Mouse (Mus musculus) liver, embryonic 12.5 days (tissue): ENCODE measurements around the gene Clmn. TPM values are rescaled to one million over a fixed set of nuclear protein-coding genes. Genes with fewer than 3 reads are reported as not detected.

Experiments
- ATAC-seq: fragments of 200-750 bp; cut with Nextera tagmentation; 2 replicates; pipeline ENCODE4 v1.8.0; 2017; ENCODE audit warnings: moderate number of reproducible peaks, mild to moderate bottlenecking, moderate library complexity
- H3K27ac ChIP-seq: fragments of 300-500 bp; sonication (generic); 2 replicates; pipeline ENCODE4 v1.5.1; 2016; ENCODE audit warnings: mild to moderate bottlenecking
- H3K27me3 ChIP-seq: fragments of 300-500 bp; sonication (generic); replicated peaks from 2 replicates; pipeline ENCODE4 v1.6.1; 2016; ENCODE audit warnings: mild to moderate bottlenecking, moderate library complexity
- H3K36me3 ChIP-seq: fragments of 300-500 bp; sonication (generic); 2 replicates; pipeline ENCODE4 v1.6.1; 2016; ENCODE audit warnings: mild to moderate bottlenecking, moderate library complexity
- H3K4me1 ChIP-seq: fragments of 300-500 bp; sonication (generic); 2 replicates; pipeline ENCODE4 v1.6.1; 2016
- H3K4me2 ChIP-seq: fragments of 300-500 bp; sonication (generic); 2 replicates; pipeline ENCODE4 v1.6.1; 2016; ENCODE audit warnings: mild to moderate bottlenecking, moderate library complexity
- H3K4me3 ChIP-seq: fragments of 300-500 bp; sonication (generic); 2 replicates; pipeline ENCODE4 v1.5.1; 2016; ENCODE audit warnings: mild to moderate bottlenecking, moderate library complexity
- H3K9ac ChIP-seq: fragments of 300-500 bp; sonication (generic); 2 replicates; pipeline ENCODE4 v1.6.1; 2016; ENCODE audit warnings: mild to moderate bottlenecking, moderate library complexity
- H3K9me3 ChIP-seq: fragments of 300-500 bp; sonication (generic); replicated peaks from 2 replicates; pipeline ENCODE4 v1.6.1; 2016; ENCODE audit warnings: mild to moderate bottlenecking, moderate library complexity
- WGBS: fragments of 180-500 bp; shearing (Covaris S2); methylation state at CpG from one replicate; pipeline ENCODE4 v1.1.7; 2016; ENCODE audit not compliant: insufficient replicate concordance; 5-methylcytosine and 5-hydroxymethylcytosine counted together
- polyA plus RNA-seq: library from polyadenylated mRNA; unstranded; fragments of >200 nt; fragmentation: Nextera tagmentation; extraction: Ambion mirVana; gene quantifications from 2 replicates; pipeline ENCODE4 v1.2.1, GENCODE M21; 2016

Clmn gene
- polyA plus RNA-seq, 1 experiment from 2014 or later, result 0.37 TPM

GRCm38 (mm10) chr12:104808421-104809067, 56.3 kb downstream of the Clmn start:
- peaks cover 8% of the 10 kb centered on the region for H3K27me3 ChIP-seq
- H3K4me2 ChIP-seq, result no peak overlapping the region
- H3K4me3 ChIP-seq, result no peak overlapping the region
- H3K4me1 ChIP-seq, result no peaks in the 10 kb centered on the region
- no peak for ATAC-seq
- H3K9me3 ChIP-seq, result no peaks in the 10 kb centered on the region
- no peak overlapping the region for H3K27ac ChIP-seq
- WGBS, result 68% methylated on average over 17 of the region's 17 CpGs
- H3K36me3 ChIP-seq, result no peaks in the 10 kb centered on the region
- no peak overlapping the region for H3K9ac ChIP-seq

DNA sequence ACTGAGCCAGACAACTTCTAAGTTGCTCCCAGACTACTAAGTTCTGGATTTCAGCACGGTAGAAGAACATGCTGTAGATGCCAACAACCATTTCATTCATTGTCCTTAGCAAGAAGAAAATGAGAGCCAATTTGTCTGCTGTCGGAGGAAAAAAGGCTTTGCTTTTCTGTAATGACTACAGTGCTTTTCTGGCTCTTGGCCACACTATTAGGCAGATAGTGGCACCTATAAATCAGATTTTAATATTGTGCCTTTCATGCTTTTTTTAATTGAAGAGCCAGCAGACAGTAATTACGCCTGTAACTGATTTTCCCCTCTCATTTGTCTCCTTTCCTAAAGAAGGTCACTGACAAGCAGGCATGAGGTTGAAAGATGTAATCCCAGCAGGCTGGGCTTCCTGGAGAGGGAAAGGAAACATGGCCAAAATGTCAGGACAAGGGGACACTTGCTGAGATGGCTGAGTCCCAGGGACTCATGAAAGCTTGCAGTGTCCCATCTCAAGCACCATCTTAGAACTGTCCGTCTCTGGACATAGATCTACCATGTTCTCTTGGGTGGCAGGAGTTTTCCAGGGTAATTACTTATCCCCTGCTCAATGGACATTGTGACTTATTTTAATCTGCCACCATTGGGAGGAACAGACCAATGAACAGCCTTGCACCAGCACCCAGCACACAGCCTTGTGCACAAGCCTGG, 58.0 kb downstream of the Clmn start:
- H3K4me1 ChIP-seq, result no peaks in the 10 kb centered on the region
- H3K27ac ChIP-seq, result no peak overlapping the region
- no peak overlapping the region for H3K4me2 ChIP-seq
- H3K36me3 ChIP-seq, result no peaks in the 10 kb centered on the region
- WGBS, result 60% methylated on average over 4 of the region's 4 CpGs
- no peaks in the 10 kb centered on the region for H3K9me3 ChIP-seq
- no peak for ATAC-seq
- no peak overlapping the region for H3K9ac ChIP-seq
- H3K27me3 ChIP-seq, result peaks cover 8% of the 10 kb centered on the region
- no peak overlapping the region for H3K4me3 ChIP-seq

- ATAC-seq, result no peak
- no peaks in the 10 kb centered on the region for H3K36me3 ChIP-seq
Measured at GRCm38 (mm10) chr12:104801494-104802260, 63.2 kb downstream of the Clmn start.

DNA sequence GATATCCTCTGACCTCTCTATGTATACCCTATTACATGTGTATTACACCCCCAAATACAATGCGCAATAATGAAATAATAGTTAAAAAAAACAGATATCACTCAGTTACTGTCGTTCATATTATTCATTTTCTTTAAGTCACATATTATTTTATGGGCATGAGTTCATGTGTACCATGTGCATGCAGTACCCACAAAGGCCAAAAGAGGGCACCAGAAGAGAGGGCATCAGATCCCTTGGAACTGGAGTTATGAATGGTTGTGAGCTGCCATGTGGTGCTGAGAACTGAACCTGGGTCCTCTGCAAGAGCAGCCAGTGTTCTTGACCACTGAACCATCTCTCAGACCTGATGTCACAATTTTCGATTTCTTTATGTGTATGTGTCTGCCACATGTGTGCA, 65.5 kb downstream of the Clmn start:
- ATAC-seq, result no peak
- WGBS, result 64% methylated on average over 3 of the region's 3 CpGs
- H3K4me1 ChIP-seq, result no peaks in the 10 kb centered on the region

More at GRCm38 (mm10) chr12:104801494-104802260, 63.2 kb downstream of the Clmn start:
- no peak overlapping the region for H3K27ac ChIP-seq
- no peak overlapping the region for H3K9ac ChIP-seq
- no peaks in the 10 kb centered on the region for H3K4me1 ChIP-seq
- no peak overlapping the region for H3K4me3 ChIP-seq
- H3K27me3 ChIP-seq, result no peaks in the 10 kb centered on the region
- H3K4me2 ChIP-seq, result no peak overlapping the region
- peaks cover 15% of the 10 kb centered on the region for H3K9me3 ChIP-seq
- WGBS, result 54% methylated on average over 9 of the region's 9 CpGs

DNA sequence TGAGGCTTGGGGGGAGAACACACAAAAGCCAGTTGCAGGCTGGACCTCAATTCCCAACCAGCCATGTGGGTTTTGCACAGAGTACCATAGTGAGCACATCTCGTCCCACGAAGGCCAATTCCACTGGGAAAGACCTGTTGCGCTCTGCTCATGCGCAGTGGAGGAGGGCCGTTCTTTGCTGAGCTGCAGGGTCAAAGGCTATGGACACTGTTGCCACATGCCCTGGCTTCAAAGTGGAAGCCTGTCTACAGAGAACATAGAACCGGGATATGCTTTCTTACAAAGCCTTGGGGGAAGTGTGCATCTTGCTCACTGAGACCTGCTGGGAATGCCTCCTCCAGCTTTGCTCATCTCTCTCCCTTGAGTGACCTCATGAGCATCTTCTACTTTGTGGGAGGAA, 67.0 kb downstream of the Clmn start:
- no peak overlapping the region for H3K4me3 ChIP-seq
- H3K36me3 ChIP-seq, result no peaks in the 10 kb centered on the region
- H3K27ac ChIP-seq, result no peak overlapping the region
- H3K27me3 ChIP-seq, result no peaks in the 10 kb centered on the region
- 0 out of 2 replicates have a peak, but pooled peaks have one; percentile 21 for ATAC-seq
- H3K4me2 ChIP-seq, result no peak overlapping the region
- no peaks in the 10 kb centered on the region for H3K4me1 ChIP-seq
- no peak overlapping the region for H3K9ac ChIP-seq
- H3K9me3 ChIP-seq, result peaks cover 15% of the 10 kb centered on the region
- WGBS, result 79% methylated on average over 6 of the region's 6 CpGs

More for the DNA sequence above, 65.5 kb downstream of the Clmn start:
- H3K36me3 ChIP-seq, result no peaks in the 10 kb centered on the region
- no peak overlapping the region for H3K27ac ChIP-seq
- H3K9me3 ChIP-seq, result peaks cover 15% of the 10 kb centered on the region
- H3K4me2 ChIP-seq, result no peak overlapping the region
- H3K4me3 ChIP-seq, result no peak overlapping the region
- no peak overlapping the region for H3K9ac ChIP-seq
- no peaks in the 10 kb centered on the region for H3K27me3 ChIP-seq

GRCm38 (mm10) chr12:104796635-104797378, 68.1 kb downstream of the Clmn start:
- 64% methylated on average over 11 of the region's 11 CpGs for WGBS
- Histone ChIP-seq H3K27me3 (no peaks in the 10 kb centered on the region), H3K4me3 (no peak overlapping the region), H3K27ac (no peak overlapping the region), H3K9ac (no peak overlapping the region), H3K4me1 (no peaks in the 10 kb centered on the region), H3K4me2 (no peak overlapping the region), H3K9me3 (peaks cover 15% of the 10 kb centered on the region), H3K36me3 (no peaks in the 10 kb centered on the region)
- ATAC-seq, result no peak

- peaks cover 15% of the 10 kb centered on the region for H3K9me3 ChIP-seq
- no peak overlapping the region for H3K9ac ChIP-seq
- no peak for ATAC-seq
- H3K27ac ChIP-seq, result no peak overlapping the region
- no peak overlapping the region for H3K4me3 ChIP-seq
- no peaks in the 10 kb centered on the region for H3K4me1 ChIP-seq
- H3K4me2 ChIP-seq, result no peak overlapping the region
- no peaks in the 10 kb centered on the region for H3K27me3 ChIP-seq
- 68% methylated on average over 5 of the region's 5 CpGs for WGBS
- H3K36me3 ChIP-seq, result no peaks in the 10 kb centered on the region
Measured at GRCm38 (mm10) chr12:104794957-104795356, 69.9 kb downstream of the Clmn start.

DNA sequence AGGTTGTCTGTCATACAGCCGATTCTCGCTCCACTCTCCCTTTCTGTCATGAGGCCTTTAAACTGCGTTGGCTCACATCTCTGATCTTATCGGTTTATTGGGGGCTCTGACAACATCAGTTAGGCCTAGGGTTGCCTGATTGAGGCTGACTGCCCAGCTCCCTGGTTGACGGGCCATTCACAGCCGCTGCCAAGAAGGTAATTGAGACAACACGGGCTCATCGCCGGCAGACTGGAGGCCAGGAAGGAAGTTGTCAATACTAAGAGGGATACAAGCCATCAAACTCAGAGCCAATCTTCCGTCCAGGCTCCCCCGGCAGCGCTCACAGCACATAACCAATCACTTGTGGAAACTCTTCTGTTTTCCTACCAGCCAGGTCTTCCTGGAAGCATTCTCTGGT, 71.4 kb downstream of the Clmn start:
- Histone ChIP-seq H3K9ac (no peak overlapping the region), H3K36me3 (no peaks in the 10 kb centered on the region), H3K4me1 (no peaks in the 10 kb centered on the region), H3K27me3 (no peaks in the 10 kb centered on the region), H3K4me3 (no peak overlapping the region), H3K27ac (no peak overlapping the region), H3K9me3 (peaks cover 4% of the 10 kb centered on the region; the same call in 1 of the 2 replicates), H3K4me2 (no peak overlapping the region)
- ATAC-seq, result no peak
- WGBS, result 44% methylated on average over 12 of the region's 12 CpGs

- H3K4me3 ChIP-seq, result no peak overlapping the region
- H3K9ac ChIP-seq, result no peak overlapping the region
- no peak overlapping the region for H3K4me2 ChIP-seq
- WGBS, result 74% methylated on average over 1 of the region's 1 CpGs
- no peaks in the 10 kb centered on the region for H3K27me3 ChIP-seq
- H3K9me3 ChIP-seq, result no peaks in the 10 kb centered on the region
- H3K27ac ChIP-seq, result no peak overlapping the region
- no peaks in the 10 kb centered on the region for H3K4me1 ChIP-seq
- no peak for ATAC-seq
- H3K36me3 ChIP-seq, result no peaks in the 10 kb centered on the region
Measured at GRCm38 (mm10) chr12:104777603-104778002, 87.3 kb downstream of the Clmn start.

GRCm38 (mm10) chr12:104771941-104772340, 92.9 kb downstream of the Clmn start:
- WGBS, result 55% methylated on average over 2 of the region's 2 CpGs
- Histone ChIP-seq H3K9me3 (no peaks in the 10 kb centered on the region), H3K27ac (no peak overlapping the region), H3K4me3 (no peak overlapping the region), H3K36me3 (no peaks in the 10 kb centered on the region), H3K27me3 (no peaks in the 10 kb centered on the region; the same call in 1 of the 2 replicates), H3K4me2 (no peak overlapping the region), H3K9ac (no peak overlapping the region), H3K4me1 (no peaks in the 10 kb centered on the region)
- ATAC-seq, result no peak; the same call in 1 of the 2 replicates

- WGBS, result 66% methylated on average over 10 of the region's 10 CpGs
- H3K36me3 ChIP-seq, result no peaks in the 10 kb centered on the region
- H3K9ac ChIP-seq, result no peak overlapping the region
- no peak for ATAC-seq
- no peak overlapping the region for H3K4me3 ChIP-seq
- H3K4me1 ChIP-seq, result no peaks in the 10 kb centered on the region
- no peaks in the 10 kb centered on the region for H3K9me3 ChIP-seq
- no peaks in the 10 kb centered on the region; the same call in 1 of the 2 replicates for H3K27me3 ChIP-seq
- no peak overlapping the region for H3K27ac ChIP-seq
- H3K4me2 ChIP-seq, result no peak overlapping the region
Measured at GRCm38 (mm10) chr12:104769201-104769785, 95.6 kb downstream of the Clmn start.
